Mouse (Mus musculus) thymus, adult 2 months (tissue): ENCODE data around the gene Otulinl.

Source experiments
- CTCF ChIP-seq: fragments of 200-500 bp; IDR thresholded peaks from 2 replicates; pipeline ENCODE4 v1.5.1; 2012; ENCODE audit warnings: mild to moderate bottlenecking, control low read depth, low read length, moderate library complexity, borderline replicate concordance; ENCODE audit not compliant: control insufficient read depth, poor library complexity, insufficient read depth; ENCODE audit errors: extremely low read depth
- POLR2A ChIP-seq: fragments of 200-500 bp; IDR thresholded peaks from 2 replicates; pipeline ENCODE4 v1.6.1; 2012; ENCODE audit warnings: mild to moderate bottlenecking, low read length, control low read depth, moderate library complexity; ENCODE audit not compliant: control insufficient read depth, poor library complexity, insufficient read depth; ENCODE audit errors: extremely low read depth

DNA sequence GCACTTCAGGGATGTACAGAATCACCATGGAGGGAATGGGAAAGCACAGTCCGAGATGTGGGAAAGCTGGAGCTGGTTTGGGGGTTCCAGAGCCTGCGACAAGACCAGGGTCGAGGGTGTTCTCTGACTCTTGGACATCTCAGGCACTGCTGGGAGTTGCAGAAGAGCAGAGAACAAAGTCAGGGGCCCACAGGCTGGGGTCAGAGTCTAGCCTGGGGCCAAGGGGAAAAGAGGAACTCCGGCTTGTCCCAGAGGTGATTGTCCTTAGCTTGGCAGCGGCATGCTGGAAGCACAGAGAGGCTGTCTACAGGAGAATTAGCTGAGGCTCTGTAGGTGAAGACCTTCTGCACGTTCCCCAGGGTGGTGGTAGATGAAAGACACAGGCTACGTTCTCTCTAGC lies 37.3 kb upstream of the Otulinl start:
- no peak for TF ChIP-seq CTCF
- TF ChIP-seq POLR2A: no peak
